Mouse (Mus musculus): Measurements from ENCODE around the gene Pgm1. TPM values are rescaled to one million over a fixed set of nuclear protein-coding genes. Genes with fewer than 3 reads are reported as not detected.

The Pgm1 gene
- 231 and 240 TPM in 2 replicates for polyA plus RNA-seq (2015; fragmentation: Nextera tagmentation; extraction: Ambion mirVana)

- Histone ChIP-seq H3K27me3 (no peaks in the 10 kb centered on the region), H3K27ac (peak within 1 kb of the TSS; percentile 99), H3K9me3 (replicated peaks) (no peaks in the 10 kb centered on the region), H3K4me2 (peak within 1 kb of the TSS; percentile 82), H3K36me3 (no peaks in the 10 kb centered on the region), H3K9ac (peak within 1 kb of the TSS; percentile 90), H3K4me3 (peak within 1 kb of the TSS; percentile 72), H3K4me1 (replicated peaks) (peaks cover 30% of the 10 kb centered on the region)
- WGBS, result 3% methylated on average over 23 of the region's 23 CpGs
- ATAC-seq (replicated peaks; ENCODE audit: insufficient number of reproducible peaks, insufficient read depth, low FRiP score, low read depth), result peak; percentile 88
Observed at GRCm38 (mm10) chr4:99929149-99929612, at the start of gene Pgm1. Gene Pgm1, plus strand, starts transcription at chr4:99929414.

- H3K27me3 ChIP-seq, result no peaks in the 10 kb centered on the region
Observed at GRCm38 (mm10) chr4:99881882-99882281, 47.3 kb upstream of the Pgm1 start.

GRCm38 (mm10) chr4:99882405-99882804, 46.8 kb upstream of the Pgm1 start:
- H3K4me3 ChIP-seq, result no peak overlapping the region
- no peaks in the 10 kb centered on the region for H3K9me3 ChIP-seq (replicated peaks)
- peaks cover 6% of the 10 kb centered on the region for H3K4me1 ChIP-seq (replicated peaks)
- peak overlapping the region; percentile 34; the same call in 1 of the 2 replicates for H3K27ac ChIP-seq
- no peak overlapping the region for H3K9ac ChIP-seq
- ATAC-seq (replicated peaks; ENCODE audit: insufficient number of reproducible peaks, insufficient read depth, low FRiP score, low read depth), result no peak
- no peaks in the 10 kb centered on the region for H3K27me3 ChIP-seq
- no peak overlapping the region for H3K4me2 ChIP-seq
- no peaks in the 10 kb centered on the region for H3K36me3 ChIP-seq

More at GRCm38 (mm10) chr4:99881882-99882281, 47.3 kb upstream of the Pgm1 start:
- Histone ChIP-seq H3K36me3 (no peaks in the 10 kb centered on the region), H3K4me2 (no peak overlapping the region), H3K4me1 (replicated peaks) (peaks cover 6% of the 10 kb centered on the region), H3K9me3 (replicated peaks) (no peaks in the 10 kb centered on the region), H3K9ac (no peak overlapping the region), H3K27ac (no peak overlapping the region), H3K4me3 (no peak overlapping the region)
- no peak for ATAC-seq (replicated peaks; ENCODE audit: insufficient number of reproducible peaks, insufficient read depth, low FRiP score, low read depth)

- Histone ChIP-seq H3K4me1 (replicated peaks) (no peaks in the 10 kb centered on the region), H3K27ac (no peak overlapping the region), H3K4me2 (no peak overlapping the region), H3K9me3 (replicated peaks) (no peaks in the 10 kb centered on the region), H3K9ac (no peak overlapping the region), H3K4me3 (no peak overlapping the region), H3K36me3 (no peaks in the 10 kb centered on the region), H3K27me3 (no peaks in the 10 kb centered on the region)
- no peak for ATAC-seq (replicated peaks; ENCODE audit: insufficient number of reproducible peaks, insufficient read depth, low FRiP score, low read depth)
- 61% methylated on average over 4 of the region's 4 CpGs for whole genome bisulfite sequencing
Observed at GRCm38 (mm10) chr4:99913894-99914451, 15.2 kb upstream of the Pgm1 start.

- H3K36me3 ChIP-seq, result no peaks in the 10 kb centered on the region
Observed at GRCm38 (mm10) chr4:99926380-99926779, 2.8 kb upstream of the Pgm1 start.

GRCm38 (mm10) chr4:99928521-99928920, 693 bp upstream of the Pgm1 start:
- no peak overlapping the region; the same call in 1 of the 2 replicates for H3K4me3 ChIP-seq
- H3K9ac ChIP-seq, result no peak overlapping the region
- H3K36me3 ChIP-seq, result no peaks in the 10 kb centered on the region
- peak overlapping the region; percentile 99 for H3K27ac ChIP-seq
- ATAC-seq (replicated peaks; ENCODE audit: insufficient number of reproducible peaks, insufficient read depth, low FRiP score, low read depth), result no peak
- H3K9me3 ChIP-seq (replicated peaks), result no peaks in the 10 kb centered on the region
- 27% methylated on average over 6 of the region's 6 CpGs for WGBS
- H3K4me2 ChIP-seq, result peak overlapping the region; percentile 82
- H3K4me1 ChIP-seq (replicated peaks), result peaks cover 27% of the 10 kb centered on the region
- no peaks in the 10 kb centered on the region for H3K27me3 ChIP-seq

More at GRCm38 (mm10) chr4:99926380-99926779, 2.8 kb upstream of the Pgm1 start:
- H3K4me2 ChIP-seq, result no peak overlapping the region
- WGBS, result 89% methylated on average over 4 of the region's 4 CpGs
- no peak overlapping the region for H3K9ac ChIP-seq
- H3K4me1 ChIP-seq (replicated peaks), result peaks cover 19% of the 10 kb centered on the region
- no peaks in the 10 kb centered on the region for H3K27me3 ChIP-seq
- ATAC-seq (replicated peaks; ENCODE audit: insufficient number of reproducible peaks, insufficient read depth, low FRiP score, low read depth), result no peak
- H3K4me3 ChIP-seq, result no peak overlapping the region
- no peak overlapping the region for H3K27ac ChIP-seq
- H3K9me3 ChIP-seq (replicated peaks), result no peaks in the 10 kb centered on the region

- peaks cover 30% of the 10 kb centered on the region for H3K4me1 ChIP-seq (replicated peaks)
- no peaks in the 10 kb centered on the region; the same call in 1 of the 2 replicates for H3K36me3 ChIP-seq
- H3K4me3 ChIP-seq, result peak within 1 kb of the TSS; percentile 72
- H3K4me2 ChIP-seq, result peak within 1 kb of the TSS; percentile 82
- peak; percentile 92 for ATAC-seq (replicated peaks; ENCODE audit: insufficient number of reproducible peaks, insufficient read depth, low FRiP score, low read depth)
- no peaks in the 10 kb centered on the region for H3K27me3 ChIP-seq
- 1% methylated on average over 56 of the region's 57 CpGs for WGBS
- H3K9me3 ChIP-seq (replicated peaks), result no peaks in the 10 kb centered on the region
- H3K9ac ChIP-seq, result peak within 1 kb of the TSS; percentile 90
- peak within 1 kb of the TSS; percentile 99 for H3K27ac ChIP-seq
Observed at GRCm38 (mm10) chr4:99929613-99930517, 651 bp downstream of the Pgm1 start, which contains the start of gene Itgb3bp. Gene Itgb3bp, minus strand, starts transcription at chr4:99929813.

- peak overlapping the region; percentile 82 for H3K4me2 ChIP-seq
- H3K27me3 ChIP-seq, result no peaks in the 10 kb centered on the region
- 31% methylated on average over 10 of the region's 10 CpGs for WGBS
- peak overlapping the region; percentile 99 for H3K27ac ChIP-seq
- no peaks in the 10 kb centered on the region for H3K9me3 ChIP-seq (replicated peaks)
- peak overlapping the region; percentile 90 for H3K9ac ChIP-seq
- H3K4me3 ChIP-seq, result peak overlapping the region; percentile 72
- ATAC-seq (replicated peaks; ENCODE audit: insufficient number of reproducible peaks, insufficient read depth, low FRiP score, low read depth), result no peak
- peaks cover 32% of the 10 kb centered on the region for H3K4me1 ChIP-seq (replicated peaks)
- H3K36me3 ChIP-seq, result peaks cover 4% of the 10 kb centered on the region; the same call in 1 of the 2 replicates
Observed at GRCm38 (mm10) chr4:99930518-99931239, 1.5 kb downstream of the Pgm1 start.

GRCm38 (mm10) chr4:99931240-99931580, 2.0 kb downstream of the Pgm1 start:
- Histone ChIP-seq H3K4me3 (peak overlapping the region; percentile 72), H3K9ac (peak overlapping the region; percentile 90), H3K27me3 (no peaks in the 10 kb centered on the region), H3K4me1 (replicated peaks) (peaks cover 32% of the 10 kb centered on the region), H3K4me2 (peak overlapping the region; percentile 82), H3K9me3 (replicated peaks) (no peaks in the 10 kb centered on the region), H3K27ac (peak overlapping the region; percentile 99), H3K36me3 (peaks cover 4% of the 10 kb centered on the region; the same call in 1 of the 2 replicates)
- WGBS, result 44% methylated on average over 11 of the region's 11 CpGs
- no peak for ATAC-seq (replicated peaks; ENCODE audit: insufficient number of reproducible peaks, insufficient read depth, low FRiP score, low read depth)

- 51% methylated on average over 4 of the region's 4 CpGs for WGBS
- H3K4me2 ChIP-seq, result peak overlapping the region; percentile 82
- peak overlapping the region; percentile 99 for H3K27ac ChIP-seq
- no peaks in the 10 kb centered on the region for H3K9me3 ChIP-seq (replicated peaks)
- H3K4me3 ChIP-seq, result peak overlapping the region; percentile 72
- H3K4me1 ChIP-seq (replicated peaks), result peaks cover 32% of the 10 kb centered on the region
- H3K9ac ChIP-seq, result peak overlapping the region; percentile 90
- H3K27me3 ChIP-seq, result no peaks in the 10 kb centered on the region
- no peak for ATAC-seq (replicated peaks; ENCODE audit: insufficient number of reproducible peaks, insufficient read depth, low FRiP score, low read depth)
- H3K36me3 ChIP-seq, result peaks cover 4% of the 10 kb centered on the region; the same call in 1 of the 2 replicates
Observed at GRCm38 (mm10) chr4:99931807-99932206, 2.6 kb downstream of the Pgm1 start.

GRCm38 (mm10) chr4:99934859-99935258, 5.6 kb downstream of the Pgm1 start:
- ATAC-seq (replicated peaks; ENCODE audit: insufficient number of reproducible peaks, insufficient read depth, low FRiP score, low read depth), result no peak

More at GRCm38 (mm10) chr4:99934859-99935258, 5.6 kb downstream of the Pgm1 start:
- peaks cover 34% of the 10 kb centered on the region for H3K4me1 ChIP-seq (replicated peaks)
- WGBS, result 81% methylated on average over 7 of the region's 7 CpGs
- H3K36me3 ChIP-seq, result peaks cover 4% of the 10 kb centered on the region; the same call in 1 of the 2 replicates
- H3K27me3 ChIP-seq, result no peaks in the 10 kb centered on the region
- no peak overlapping the region for H3K9ac ChIP-seq
- no peak overlapping the region for H3K4me2 ChIP-seq
- no peaks in the 10 kb centered on the region for H3K9me3 ChIP-seq (replicated peaks)
- no peak overlapping the region for H3K4me3 ChIP-seq
- H3K27ac ChIP-seq, result no peak overlapping the region
